Mouse (Mus musculus) cerebellum, adult 2 months (tissue): ENCODE data around the gene Acbd4.

Experiments
- CTCF ChIP-seq: fragments of 200-500 bp; IDR thresholded peaks from 2 replicates; pipeline ENCODE4 v1.5.1; 2011; ENCODE audit warnings: low read depth, mild to moderate bottlenecking, control low read depth, low read length, moderate library complexity, borderline replicate concordance; ENCODE audit not compliant: insufficient read depth
- POLR2A ChIP-seq: fragments of 200-500 bp; IDR thresholded peaks from 2 replicates; pipeline ENCODE4 v1.6.1; 2011; ENCODE audit warnings: low read length, control low read depth, borderline replicate concordance; ENCODE audit not compliant: insufficient read depth

DNA sequence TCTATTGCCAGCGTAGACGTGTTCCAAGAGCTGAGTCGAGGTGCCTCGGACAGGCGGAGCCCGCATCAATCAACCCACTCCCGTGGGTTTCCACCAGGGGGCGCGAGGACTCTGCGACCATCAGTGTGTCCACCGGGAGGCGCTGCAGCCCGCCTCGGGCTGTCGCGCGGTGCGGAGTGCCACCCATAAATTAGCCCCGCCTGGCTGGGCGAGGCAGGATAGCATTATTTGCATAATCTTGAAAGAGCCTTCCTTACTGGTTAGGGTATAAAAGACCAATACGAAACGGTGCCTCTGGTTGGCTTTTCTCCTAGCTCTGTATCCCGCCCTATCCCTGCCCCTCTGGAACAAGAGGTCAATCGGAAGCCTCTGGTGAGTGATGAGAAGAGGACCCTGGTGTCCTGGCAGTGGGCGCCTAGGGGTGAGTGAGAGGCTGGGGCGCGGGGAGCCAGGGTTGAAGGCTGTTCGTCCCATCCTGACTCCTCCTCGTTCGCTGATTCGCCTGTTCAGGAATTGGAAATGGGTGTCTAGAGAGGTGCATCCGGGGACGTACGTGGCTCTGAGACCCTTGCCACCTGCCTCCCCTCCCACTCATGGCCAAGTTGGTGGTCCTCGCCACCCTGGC lies 1.4 kb downstream of the Acbd4 start:
- peak; percentile 72; the same call in 1 of the 2 replicates for TF ChIP-seq POLR2A
- peak; percentile 100 for TF ChIP-seq CTCF
